Mouse (Mus musculus): ENCODE measurements around the gene Nhs. TPM values are rescaled to one million over a fixed set of nuclear protein-coding genes. Genes with fewer than 3 reads are reported as not detected.

Nhs gene
- total and polyA plus RNA-seq, 3 experiments, result 0.04 to 0.30 (median 0.12) TPM

- H3K27ac ChIP-seq (ENCODE audit: insufficient read depth, low read depth), result no peak overlapping the region
- H3K36me3 ChIP-seq (replicated peaks in 1 of 2; ENCODE audit: control insufficient read depth in 1 of 2, insufficient read depth in 1 of 2, low read length in 1 of 2), result no peaks in the 10 kb centered on the region
- no peaks in the 10 kb centered on the region for H3K4me1 ChIP-seq (ENCODE audit: control insufficient read depth in 1 of 2, insufficient read depth in 2 of 2)
- no peaks in the 10 kb centered on the region for H3K79me2 ChIP-seq (replicated peaks; ENCODE audit: control insufficient read depth, extremely low read depth, insufficient read depth, poor library complexity, severe bottlenecking)
- H3K4me3 ChIP-seq (replicated peaks in 1 of 3; ENCODE audit: low read depth in 2 of 3, low read length in 2 of 3, poor library complexity in 1 of 3), result no peak overlapping the region
- dilution Hi-C loops (cut with MboI; ENCODE audit: extremely low pct_ligation_motif_present, extremely low pct_unique_long_range_greater_than_20kb, low sequenced_read_pairs), result no loop called here
- in situ Hi-C loops (cut with MboI; ENCODE audit: low pct_ligation_motif_present, low pct_unique_long_range_greater_than_20kb, low sequenced_read_pairs), result no loop called here
- H3K4me2 ChIP-seq (ENCODE audit: insufficient read depth, low read depth, poor library complexity, severe bottlenecking), result no peak overlapping the region
- no peak overlapping the region for H3K9ac ChIP-seq (ENCODE audit: insufficient read depth, low read depth)
- TF ChIP-seq CHD1 (IDR thresholded peaks at IDR 0.05; ENCODE audit: low read depth, low read length), result no peak
- no peak for TF ChIP-seq GABPA (IDR thresholded peaks at IDR 0.05; ENCODE audit: insufficient replicate concordance, low read depth, low read length)
- TF ChIP-seq ELF1 (IDR thresholded peaks at IDR 0.05; ENCODE audit: low read depth, low read length), result no peak
- no peak for TF ChIP-seq PAX5 (IDR thresholded peaks at IDR 0.05; ENCODE audit: low read length)
- no peak for DNase-seq (ENCODE audit: extremely low read depth)
- no peaks in the 10 kb centered on the region for H3K27me3 ChIP-seq (replicated peaks)
- no peaks in the 10 kb centered on the region for H3K9me3 ChIP-seq (replicated peaks; ENCODE audit: low read length)
Observed at GRCm38 (mm10) chrX:162049616-162050015, 109.9 kb downstream of the Nhs start.

- no peak for DNase-seq (ENCODE audit: extremely low read depth)
- Histone ChIP-seq H3K4me2 (ENCODE audit: insufficient read depth, low read depth, poor library complexity, severe bottlenecking) (no peak overlapping the region), H3K9ac (ENCODE audit: insufficient read depth, low read depth) (no peak overlapping the region), H3K27ac (ENCODE audit: insufficient read depth, low read depth) (no peak overlapping the region), H3K27me3 (replicated peaks) (no peaks in the 10 kb centered on the region), H3K36me3 (replicated peaks in 1 of 2; ENCODE audit: control insufficient read depth in 1 of 2, insufficient read depth in 1 of 2, low read length in 1 of 2) (no peaks in the 10 kb centered on the region), H3K79me2 (replicated peaks; ENCODE audit: control insufficient read depth, extremely low read depth, insufficient read depth, poor library complexity, severe bottlenecking) (no peaks in the 10 kb centered on the region), H3K4me1 (ENCODE audit: control insufficient read depth in 1 of 2, insufficient read depth in 2 of 2) (no peaks in the 10 kb centered on the region), H3K4me3 (replicated peaks in 1 of 3; ENCODE audit: low read depth in 2 of 3, low read length in 2 of 3, poor library complexity in 1 of 3) (no peak overlapping the region), H3K9me3 (replicated peaks; ENCODE audit: low read length) (no peaks in the 10 kb centered on the region)
- in situ Hi-C loops (cut with MboI; ENCODE audit: low pct_ligation_motif_present, low pct_unique_long_range_greater_than_20kb, low sequenced_read_pairs), result no loop called here
- dilution Hi-C loops (cut with MboI; ENCODE audit: extremely low pct_ligation_motif_present, extremely low pct_unique_long_range_greater_than_20kb, low sequenced_read_pairs), result no loop called here
- TF ChIP-seq IRF4 (IDR thresholded peaks at IDR 0.05; ENCODE audit: low read depth, low read length), result no peak
- TF ChIP-seq MAX (IDR thresholded peaks at IDR 0.05; ENCODE audit: low read length), result no peak
- TF ChIP-seq ZC3H11A (IDR thresholded peaks at IDR 0.05; ENCODE audit: low read depth, low read length), result no peak
- TF ChIP-seq JUND (conservative IDR thresholded peaks at IDR 0.05; ENCODE audit: low read depth, low read length), result no peak
- TF ChIP-seq USF2 (conservative IDR thresholded peaks at IDR 0.05; ENCODE audit: low read depth, low read length), result no peak
Observed at GRCm38 (mm10) chrX:162045527-162045926, 114.0 kb downstream of the Nhs start.

GRCm38 (mm10) chrX:162044109-162044508 lies 115.4 kb downstream of the Nhs start:
- Histone ChIP-seq H3K79me2 (replicated peaks; ENCODE audit: control insufficient read depth, extremely low read depth, insufficient read depth, poor library complexity, severe bottlenecking) (no peaks in the 10 kb centered on the region), H3K4me3 (replicated peaks in 1 of 3; ENCODE audit: low read depth in 2 of 3, low read length in 2 of 3, poor library complexity in 1 of 3) (no peak overlapping the region), H3K27ac (ENCODE audit: insufficient read depth, low read depth) (no peak overlapping the region), H3K4me2 (ENCODE audit: insufficient read depth, low read depth, poor library complexity, severe bottlenecking) (no peak overlapping the region), H3K27me3 (replicated peaks) (no peaks in the 10 kb centered on the region), H3K36me3 (replicated peaks in 1 of 2; ENCODE audit: control insufficient read depth in 1 of 2, insufficient read depth in 1 of 2, low read length in 1 of 2) (no peaks in the 10 kb centered on the region), H3K9me3 (replicated peaks; ENCODE audit: low read length) (no peaks in the 10 kb centered on the region), H3K9ac (ENCODE audit: insufficient read depth, low read depth) (no peak overlapping the region), H3K4me1 (ENCODE audit: control insufficient read depth in 1 of 2, insufficient read depth in 2 of 2) (no peaks in the 10 kb centered on the region)
- in situ Hi-C loops (cut with MboI; ENCODE audit: low pct_ligation_motif_present, low pct_unique_long_range_greater_than_20kb, low sequenced_read_pairs), result no loop called here
- dilution Hi-C loops (cut with MboI; ENCODE audit: extremely low pct_ligation_motif_present, extremely low pct_unique_long_range_greater_than_20kb, low sequenced_read_pairs), result no loop called here
- TF ChIP-seq USF1 (IDR thresholded peaks at IDR 0.05; ENCODE audit: low read depth, low read length), result no peak
- no peak for TF ChIP-seq SMC3 (IDR thresholded peaks at IDR 0.05; ENCODE audit: low read depth, low read length)
- no peak for TF ChIP-seq TBP (conservative IDR thresholded peaks at IDR 0.05; ENCODE audit: low read depth, low read length)
- no peak for TF ChIP-seq MYC (IDR thresholded peaks at IDR 0.05; ENCODE audit: low read depth, low read length)
- TF ChIP-seq RCOR1 (conservative IDR thresholded peaks at IDR 0.05; ENCODE audit: low read depth, low read length), result no peak
- DNase-seq (ENCODE audit: extremely low read depth), result no peak
